Mouse (Mus musculus) embryonic fibroblast, embryonic 13.5 days (primary cell): ENCODE data around the gene Rnf208.

Source experiments
- CTCF ChIP-seq: IDR thresholded peaks from 2 replicates; pipeline ENCODE4 v1.5.1; 2011; ENCODE audit warnings: mild to moderate bottlenecking, control low read depth, low read length, moderate library complexity, borderline replicate concordance; ENCODE audit not compliant: insufficient read depth
- POLR2A ChIP-seq: IDR thresholded peaks from 2 replicates; pipeline ENCODE4 v1.6.1; 2011; ENCODE audit warnings: low read depth, mild to moderate bottlenecking, control low read depth, low read length, moderate library complexity

DNA sequence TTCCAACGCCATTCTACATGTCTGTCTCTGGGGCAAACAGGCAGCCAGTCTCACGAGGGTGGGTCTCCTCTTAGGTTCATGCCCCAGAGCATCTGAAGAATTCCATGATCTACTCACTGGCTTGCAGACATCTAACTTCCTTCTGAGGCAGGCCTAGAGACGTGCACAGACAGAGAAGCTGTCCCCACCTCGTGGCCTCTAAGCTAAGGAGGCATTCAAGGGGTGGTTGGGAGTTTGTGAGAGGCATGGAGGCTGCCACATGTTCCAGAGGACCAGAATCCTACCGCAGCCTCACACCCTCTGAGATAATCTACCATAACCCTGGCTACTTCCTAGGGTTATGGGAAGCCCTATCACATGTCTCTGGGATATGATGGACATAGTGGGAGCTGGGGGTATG is 48.0 kb upstream of the Rnf208 start:
- no peak for TF ChIP-seq CTCF
- TF ChIP-seq POLR2A: no peak
